Mouse (Mus musculus): ENCODE measurements at regions not wholly inside any gene's neighbourhood (a gene's known extent, or its start where the extent isn't known, plus 50 kb on each side); places are given as distances from the start of the nearest gene placed in this dataset.

GRCm38 (mm10) chr2:74128782-74129538, 217.8 kb upstream of the Atp5g3 start:
- TF ChIP-seq CTCF (IDR thresholded peaks at IDR 0.05; ENCODE audit: insufficient read depth, low read length) (no peak), POLR2A (IDR thresholded peaks at IDR 0.05; ENCODE audit: borderline replicate concordance, extremely low read depth, low read depth, low read length) (no peak)

Data from lung, adult 2 months (tissue).